Mouse (Mus musculus) cerebellum, adult 2 months (tissue): ENCODE measurements around the gene Dnm3.

Experiments
- CTCF ChIP-seq: fragments of 200-500 bp; IDR thresholded peaks from 2 replicates; pipeline ENCODE4 v1.5.1; 2011; ENCODE audit warnings: low read depth, mild to moderate bottlenecking, control low read depth, low read length, moderate library complexity, borderline replicate concordance; ENCODE audit not compliant: insufficient read depth
- POLR2A ChIP-seq: fragments of 200-500 bp; IDR thresholded peaks from 2 replicates; pipeline ENCODE4 v1.6.1; 2011; ENCODE audit warnings: low read length, control low read depth, borderline replicate concordance; ENCODE audit not compliant: insufficient read depth

DNA sequence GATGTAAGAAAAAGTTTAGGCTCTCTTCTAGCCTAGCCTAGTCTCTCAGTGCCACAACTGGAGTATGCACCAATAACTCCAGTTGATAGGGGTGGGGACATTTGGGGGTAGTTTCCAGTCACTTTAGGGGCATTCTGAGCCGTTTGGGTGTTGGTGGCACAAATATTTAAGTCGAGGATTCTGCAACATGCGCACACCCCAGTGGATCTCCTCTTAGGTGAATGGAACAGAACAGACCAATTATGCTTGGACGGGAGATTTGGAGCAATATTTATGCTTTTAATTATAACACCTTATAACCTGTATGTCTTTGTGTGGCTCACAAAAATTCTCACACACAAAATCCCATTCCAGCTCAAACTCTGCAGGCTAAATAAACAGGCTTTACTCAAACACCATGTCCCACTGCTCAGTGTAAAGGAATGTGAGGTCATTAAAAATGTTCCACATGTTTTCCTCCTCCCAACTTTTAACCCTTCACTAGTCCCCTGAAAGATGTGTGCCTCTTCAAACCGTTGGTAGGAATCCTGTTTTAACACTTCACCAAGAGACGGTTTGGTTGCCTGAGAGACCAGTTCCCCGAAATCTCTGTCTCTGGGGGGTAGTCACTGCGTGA, 462.5 kb downstream of the Dnm3 start:
- TF ChIP-seq CTCF (no peak), POLR2A (no peak)
